Mouse (Mus musculus) intestine, embryonic 15.5 days (tissue): ENCODE results near the gene Plpp3. TPM values are rescaled to one million over a fixed set of nuclear protein-coding genes. Genes with fewer than 3 reads are reported as not detected.

Experiments used
- ATAC-seq: fragments of 200-750 bp; cut with Nextera tagmentation; 2 replicates; pipeline ENCODE4 v1.8.0; 2017; ENCODE audit warnings: moderate TSS enrichment, moderate library complexity
- H3K27ac ChIP-seq: fragments of 300-500 bp; sonication (generic); 2 replicates; pipeline ENCODE4 v1.5.1; 2015; ENCODE audit warnings: mild to moderate bottlenecking, inconsistent platforms
- H3K27me3 ChIP-seq: fragments of 300-500 bp; sonication (generic); replicated peaks from 2 replicates; pipeline ENCODE4 v1.6.1; 2015; ENCODE audit warnings: inconsistent platforms
- H3K36me3 ChIP-seq: fragments of 300-500 bp; sonication (generic); 2 replicates; pipeline ENCODE4 v1.6.1; 2015; ENCODE audit warnings: inconsistent platforms
- H3K4me1 ChIP-seq: fragments of 300-500 bp; sonication (generic); replicated peaks from 2 replicates; pipeline ENCODE4 v1.6.1; 2015; ENCODE audit warnings: inconsistent platforms
- H3K4me2 ChIP-seq: fragments of 300-500 bp; sonication (generic); replicated peaks from 2 replicates; pipeline ENCODE4 v1.6.1; 2015; ENCODE audit warnings: mild to moderate bottlenecking, inconsistent platforms
- H3K4me3 ChIP-seq: fragments of 300-500 bp; sonication (generic); replicated peaks from 2 replicates; pipeline ENCODE4 v1.5.1; 2015; ENCODE audit warnings: inconsistent platforms
- H3K9ac ChIP-seq: fragments of 300-500 bp; sonication (generic); 2 replicates; pipeline ENCODE4 v1.6.1; 2015; ENCODE audit warnings: inconsistent platforms
- H3K9me3 ChIP-seq: fragments of 300-500 bp; sonication (generic); 2 replicates; pipeline ENCODE4 v1.6.1; 2016; ENCODE audit warnings: inconsistent platforms
- WGBS: fragments of 180-500 bp; shearing (Covaris S2); methylation state at CpG from one replicate; pipeline ENCODE4 v1.1.7; 2015; 5-methylcytosine and 5-hydroxymethylcytosine counted together
- polyA plus RNA-seq: library from polyadenylated mRNA; unstranded; fragments of >200 nt; fragmentation: Nextera tagmentation; extraction: Ambion mirVana; gene quantifications from 2 replicates; pipeline ENCODE4 v1.2.1, GENCODE M21; 2015

The Plpp3 gene
- polyA plus RNA-seq, 1 experiment from 2014 or later: 41.2 TPM

DNA sequence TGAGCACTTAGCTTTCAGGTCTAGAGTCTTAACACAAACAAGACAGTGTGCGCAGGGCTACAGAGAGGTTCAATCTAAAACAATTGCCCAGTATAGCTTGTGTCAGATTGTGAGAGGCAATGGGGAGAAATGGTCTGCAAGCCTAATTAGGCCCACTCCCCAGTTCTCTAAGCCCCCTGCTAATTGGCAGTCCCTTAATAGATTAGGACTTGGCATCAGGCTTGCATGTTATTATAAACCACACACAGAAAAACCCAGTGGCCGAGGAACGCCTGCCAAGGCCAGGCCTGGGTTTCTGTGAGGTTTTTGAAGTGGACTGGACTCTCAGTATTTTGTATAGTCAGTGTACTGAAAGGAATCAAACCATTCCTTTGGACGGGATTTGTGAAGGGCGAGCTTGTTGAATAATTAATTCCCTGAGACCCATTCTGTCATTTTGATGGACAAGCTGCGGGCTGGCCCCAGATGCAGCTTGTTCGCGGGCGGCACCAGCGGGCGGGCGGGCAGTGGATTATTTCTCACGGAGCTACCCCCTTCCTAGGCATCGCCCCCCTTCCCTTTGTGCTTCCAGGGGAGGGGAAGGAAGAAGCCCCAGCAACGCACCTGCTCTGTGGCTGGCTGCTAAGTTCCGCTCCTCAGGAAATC lies 24.0 kb downstream of the Plpp3 start:
- Histone ChIP-seq H3K27ac (no peak overlapping the region), H3K4me2 (no peak overlapping the region), H3K9me3 (no peaks in the 10 kb centered on the region), H3K27me3 (no peaks in the 10 kb centered on the region), H3K4me3 (no peak overlapping the region), H3K4me1 (no peaks in the 10 kb centered on the region), H3K9ac (no peak overlapping the region), H3K36me3 (no peaks in the 10 kb centered on the region)
- 68% methylated on average over 16 of the region's 16 CpGs for WGBS
- no peak for ATAC-seq

DNA sequence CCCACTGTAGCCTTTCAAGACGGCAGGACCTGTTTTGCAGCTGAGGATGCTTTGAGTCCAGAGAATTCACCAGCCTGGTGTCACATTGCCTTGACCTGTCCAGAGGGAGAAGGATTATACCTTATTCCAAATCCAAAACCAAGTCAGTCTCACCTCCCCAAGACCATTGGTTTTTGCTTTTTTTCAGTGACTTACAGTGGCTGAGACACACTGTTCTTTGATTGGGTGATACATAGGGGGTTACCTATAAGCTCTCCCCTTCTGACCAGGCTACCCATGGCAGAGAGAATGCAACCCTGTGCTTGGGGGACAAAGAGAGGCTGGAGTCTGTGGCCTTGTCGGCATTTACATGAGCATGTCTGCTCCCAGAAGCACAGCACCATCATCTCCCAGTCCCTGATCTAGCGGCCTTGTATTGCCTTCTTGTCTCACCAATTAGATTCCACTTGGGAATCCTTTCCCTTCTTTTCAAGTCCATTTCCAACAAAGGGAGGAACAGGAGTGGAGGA lies 24.6 kb downstream of the Plpp3 start:
- Histone ChIP-seq H3K4me3 (no peak overlapping the region), H3K4me1 (no peaks in the 10 kb centered on the region), H3K27ac (no peak overlapping the region), H3K9ac (no peak overlapping the region), H3K36me3 (no peaks in the 10 kb centered on the region), H3K9me3 (no peaks in the 10 kb centered on the region), H3K27me3 (no peaks in the 10 kb centered on the region), H3K4me2 (no peak overlapping the region)
- WGBS: 71% methylated on average over 3 of the region's 3 CpGs
- ATAC-seq: no peak

DNA sequence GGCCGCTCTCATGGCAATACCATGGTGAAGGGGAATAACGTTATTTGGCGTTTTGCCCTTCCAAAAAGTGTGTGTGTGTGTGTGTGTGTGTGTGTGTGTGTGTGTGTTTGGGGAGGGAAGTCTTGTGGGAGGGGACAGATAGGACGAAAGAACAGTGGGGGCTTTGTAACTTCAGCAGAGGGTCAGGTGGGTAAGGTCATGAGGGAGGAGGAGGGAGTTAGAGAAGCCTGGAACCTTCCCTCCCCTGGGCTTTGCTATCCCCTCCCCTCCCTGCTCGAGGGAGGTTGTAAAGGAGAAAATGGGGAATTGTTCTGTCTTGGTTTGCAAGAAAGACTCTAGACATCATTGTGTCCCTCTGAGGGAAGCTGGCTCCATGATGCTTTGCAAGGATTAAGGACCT lies 25.1 kb downstream of the Plpp3 start:
- Histone ChIP-seq H3K4me3 (no peak overlapping the region), H3K9ac (no peak overlapping the region), H3K9me3 (no peaks in the 10 kb centered on the region), H3K27ac (no peak overlapping the region), H3K36me3 (no peaks in the 10 kb centered on the region), H3K27me3 (no peaks in the 10 kb centered on the region), H3K4me1 (no peaks in the 10 kb centered on the region), H3K4me2 (no peak overlapping the region)
- no peak for ATAC-seq
- WGBS: 82% methylated on average over 5 of the region's 5 CpGs

DNA sequence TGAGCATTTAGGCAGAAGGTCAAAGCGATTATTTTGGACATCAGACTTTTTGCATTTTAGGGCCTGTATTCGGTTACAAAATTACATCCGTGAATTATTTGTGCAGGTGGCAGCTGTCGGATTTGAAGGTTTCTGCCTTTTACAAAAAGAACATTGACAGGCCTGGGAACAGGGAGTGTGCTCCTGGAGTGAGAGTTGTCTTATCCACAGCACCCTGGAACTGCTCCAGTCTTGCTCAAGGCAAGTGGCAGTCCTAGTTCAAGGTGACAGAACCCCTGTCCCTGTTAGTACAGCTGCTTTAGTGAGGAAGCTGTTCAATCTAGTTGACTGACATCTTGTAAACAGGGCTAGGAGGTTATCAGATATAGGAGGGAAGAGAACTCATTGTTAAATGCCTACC lies 27.3 kb downstream of the Plpp3 start:
- H3K4me2 ChIP-seq: no peak overlapping the region

DNA sequence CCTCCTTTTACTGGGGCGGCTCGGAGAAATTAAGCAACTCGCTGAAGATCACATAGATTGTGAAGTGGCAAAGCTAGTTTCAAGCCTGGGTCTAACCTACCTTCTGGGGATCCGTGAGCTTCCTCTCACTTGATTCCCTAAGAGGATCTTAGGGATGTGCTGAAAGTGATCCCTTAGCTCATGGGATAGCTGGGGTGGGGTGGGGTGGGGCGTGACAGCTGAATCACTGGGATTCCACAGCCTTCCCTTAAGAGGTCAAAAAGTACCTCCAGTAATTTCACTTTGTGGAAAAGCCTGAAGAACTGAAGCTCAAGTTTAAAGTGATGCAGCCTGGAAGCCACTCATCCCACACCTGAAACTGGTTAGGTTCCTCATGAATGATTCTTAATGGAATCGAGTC lies 27.8 kb downstream of the Plpp3 start:
- WGBS: 72% methylated on average over 6 of the region's 6 CpGs
- Histone ChIP-seq H3K27ac (no peak overlapping the region), H3K36me3 (no peaks in the 10 kb centered on the region), H3K4me1 (peaks cover 10% of the 10 kb centered on the region; the same call in 1 of the 2 replicates), H3K9ac (no peak overlapping the region), H3K4me2 (no peak overlapping the region), H3K9me3 (no peaks in the 10 kb centered on the region), H3K27me3 (no peaks in the 10 kb centered on the region), H3K4me3 (no peak overlapping the region)
- ATAC-seq: no peak

More for the DNA sequence above, 27.3 kb downstream of the Plpp3 start:
- no peak for ATAC-seq
- H3K36me3 ChIP-seq: no peaks in the 10 kb centered on the region
- 86% methylated on average over 4 of the region's 4 CpGs for WGBS
- no peak overlapping the region for H3K4me3 ChIP-seq
- H3K9ac ChIP-seq: no peak overlapping the region
- no peaks in the 10 kb centered on the region for H3K27me3 ChIP-seq
- H3K27ac ChIP-seq: no peak overlapping the region
- peaks cover 7% of the 10 kb centered on the region; the same call in 1 of the 2 replicates for H3K4me1 ChIP-seq
- H3K9me3 ChIP-seq: no peaks in the 10 kb centered on the region

DNA sequence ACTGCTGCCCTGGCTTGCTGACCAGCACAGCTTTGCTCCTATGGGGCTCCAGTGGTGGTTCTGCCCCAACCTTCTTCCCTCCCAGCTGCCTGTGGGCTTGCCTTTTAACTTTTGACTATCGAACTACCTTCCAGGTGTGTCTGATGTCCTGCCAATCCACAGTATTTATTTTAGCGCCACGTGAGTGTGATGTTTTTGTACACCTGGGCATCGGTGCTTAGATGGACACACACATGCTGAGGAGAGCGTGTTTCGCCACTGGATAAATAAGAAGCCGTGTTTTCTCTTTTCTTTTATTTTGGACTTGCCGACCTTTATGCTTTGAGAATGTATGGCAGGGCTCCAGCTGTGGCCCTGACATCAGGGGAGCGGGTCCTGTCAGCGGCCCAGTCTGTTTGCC lies 29.5 kb downstream of the Plpp3 start:
- no peak for ATAC-seq
- H3K27ac ChIP-seq: no peak overlapping the region
- H3K4me3 ChIP-seq: no peak overlapping the region
- H3K9me3 ChIP-seq: no peaks in the 10 kb centered on the region
- no peaks in the 10 kb centered on the region for H3K27me3 ChIP-seq
- no peaks in the 10 kb centered on the region for H3K36me3 ChIP-seq
- no peak overlapping the region for H3K4me2 ChIP-seq
- H3K4me1 ChIP-seq: peaks cover 27% of the 10 kb centered on the region
- WGBS: 84% methylated on average over 10 of the region's 10 CpGs
- no peak overlapping the region for H3K9ac ChIP-seq

DNA sequence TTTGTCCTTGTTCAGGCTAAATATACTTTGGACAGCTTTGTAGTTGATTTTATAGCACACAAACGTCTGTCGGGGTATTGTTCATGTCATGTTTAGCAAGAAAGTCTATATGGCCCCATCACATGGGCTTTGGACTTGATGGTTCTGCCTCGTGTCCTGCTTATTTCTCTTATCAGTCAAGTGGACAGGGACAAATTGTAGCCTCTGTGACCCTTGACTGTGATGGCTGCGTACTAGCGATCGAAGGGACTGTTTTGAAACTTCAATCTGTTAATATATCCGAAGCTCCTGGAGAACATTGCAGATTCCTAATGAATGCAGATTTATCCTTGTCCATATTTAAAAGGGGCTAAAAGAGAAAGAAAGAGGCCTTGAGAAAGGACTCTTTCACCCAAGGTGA lies 30.7 kb downstream of the Plpp3 start:
- Histone ChIP-seq H3K27me3 (no peaks in the 10 kb centered on the region), H3K4me1 (peaks cover 34% of the 10 kb centered on the region), H3K9ac (no peak overlapping the region), H3K4me3 (no peak overlapping the region), H3K9me3 (no peaks in the 10 kb centered on the region), H3K4me2 (no peak overlapping the region), H3K36me3 (no peaks in the 10 kb centered on the region), H3K27ac (no peak overlapping the region)
- ATAC-seq: no peak
- WGBS: 68% methylated on average over 7 of the region's 7 CpGs

DNA sequence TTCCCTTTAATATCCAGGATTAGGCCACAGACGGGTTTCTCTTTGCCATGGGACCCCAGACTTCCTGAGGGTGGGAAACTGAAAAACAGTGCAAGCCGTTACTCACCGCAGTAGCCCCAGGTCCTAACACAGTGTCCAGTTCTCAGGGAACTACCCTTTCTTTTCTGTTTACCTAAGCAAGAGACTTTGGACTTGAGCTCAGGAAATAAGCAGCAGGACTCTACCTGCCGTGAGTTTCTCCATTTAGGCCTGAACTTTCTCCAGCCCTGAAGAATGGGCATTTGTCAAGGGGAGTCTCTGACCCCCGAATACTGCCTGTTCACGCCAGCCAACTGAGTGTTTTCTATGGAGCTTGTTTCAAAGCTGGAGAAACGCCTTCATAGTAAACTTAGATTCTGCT lies 31.7 kb downstream of the Plpp3 start:
- WGBS: 34% methylated on average over 7 of the region's 7 CpGs
- H3K36me3 ChIP-seq: no peaks in the 10 kb centered on the region
- H3K9ac ChIP-seq: no peak overlapping the region
- H3K4me3 ChIP-seq: no peak overlapping the region
- peak overlapping the region; percentile 36; the same call in 1 of the 2 replicates for H3K27ac ChIP-seq
- peak; percentile 66 for ATAC-seq
- no peaks in the 10 kb centered on the region for H3K9me3 ChIP-seq
- peaks cover 38% of the 10 kb centered on the region for H3K4me1 ChIP-seq
- no peaks in the 10 kb centered on the region for H3K27me3 ChIP-seq
- no peak overlapping the region; the same call in 1 of the 2 replicates for H3K4me2 ChIP-seq

DNA sequence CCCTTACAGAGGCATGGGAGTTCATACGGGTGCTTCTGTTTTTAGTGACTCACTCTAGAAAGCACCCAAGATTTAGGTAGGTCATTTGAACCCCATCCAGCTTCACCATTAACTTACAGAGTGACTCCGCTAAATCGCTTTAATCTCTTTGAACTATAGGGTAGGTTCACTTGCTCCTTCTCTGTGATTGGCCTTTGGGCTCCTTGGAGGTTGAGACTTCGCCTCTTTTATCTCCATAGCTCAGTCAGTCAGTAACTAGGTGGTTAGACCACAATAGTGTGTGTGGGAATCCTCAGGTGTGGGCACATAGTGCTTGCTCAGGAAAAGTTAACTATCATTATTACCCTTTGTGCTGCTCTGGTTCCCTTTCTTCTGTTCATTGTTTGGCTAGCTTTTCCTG lies 33.7 kb downstream of the Plpp3 start:
- peak; percentile 85 for ATAC-seq
- Histone ChIP-seq H3K9me3 (no peaks in the 10 kb centered on the region), H3K4me2 (no peak overlapping the region), H3K27me3 (no peaks in the 10 kb centered on the region), H3K27ac (peak overlapping the region; percentile 15; the same call in 1 of the 2 replicates), H3K9ac (no peak overlapping the region), H3K36me3 (no peaks in the 10 kb centered on the region), H3K4me3 (no peak overlapping the region), H3K4me1 (peaks cover 38% of the 10 kb centered on the region)
- 56% methylated on average over 4 of the region's 4 CpGs for WGBS

DNA sequence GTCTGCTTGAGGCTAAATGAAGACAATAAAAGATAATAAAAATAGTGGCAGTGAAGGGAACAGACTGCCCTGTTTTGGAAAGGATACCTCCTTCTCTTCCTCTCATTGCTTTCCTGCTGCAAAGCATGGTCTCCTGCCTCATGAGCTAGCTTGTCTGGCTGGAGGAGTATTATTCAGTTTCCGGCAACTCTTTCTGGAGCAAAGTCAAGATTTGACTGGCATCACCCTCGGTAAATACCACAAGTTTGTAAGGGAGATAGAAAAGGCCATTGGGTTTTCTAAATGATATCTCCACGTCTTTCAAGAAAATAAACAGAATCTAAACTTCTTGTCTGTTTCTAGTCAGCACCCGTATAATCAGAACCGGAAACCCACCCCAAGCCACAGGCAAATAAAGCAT lies 34.4 kb downstream of the Plpp3 start:
- no peaks in the 10 kb centered on the region for H3K9me3 ChIP-seq
- H3K9ac ChIP-seq: no peak overlapping the region
- H3K4me2 ChIP-seq: no peak overlapping the region
- H3K4me3 ChIP-seq: no peak overlapping the region
- H3K27me3 ChIP-seq: no peaks in the 10 kb centered on the region
- WGBS: 36% methylated on average over 5 of the region's 5 CpGs
- H3K36me3 ChIP-seq: no peaks in the 10 kb centered on the region
- ATAC-seq: no peak
- peak overlapping the region; percentile 15; the same call in 1 of the 2 replicates for H3K27ac ChIP-seq
- H3K4me1 ChIP-seq: peaks cover 41% of the 10 kb centered on the region

DNA sequence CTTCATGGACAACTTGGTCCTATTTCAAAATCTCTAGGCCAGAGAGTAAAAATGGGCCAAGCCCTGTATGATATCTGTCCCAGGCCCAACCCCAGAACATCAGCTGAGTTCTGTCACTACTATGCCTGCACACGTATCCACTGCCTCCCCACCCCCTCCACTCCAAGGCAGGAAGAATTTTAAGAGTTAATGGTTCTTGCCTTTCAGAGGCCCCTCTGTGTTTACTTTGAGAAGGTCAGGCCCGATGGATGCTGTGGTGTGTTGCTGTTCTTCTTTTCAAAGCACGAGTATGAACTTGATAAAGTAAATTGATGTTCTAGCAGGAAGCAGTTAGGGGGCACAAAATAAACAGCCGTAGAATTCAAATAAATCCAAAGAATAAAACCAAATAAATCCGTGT lies 35.5 kb downstream of the Plpp3 start:
- no peak for ATAC-seq

DNA sequence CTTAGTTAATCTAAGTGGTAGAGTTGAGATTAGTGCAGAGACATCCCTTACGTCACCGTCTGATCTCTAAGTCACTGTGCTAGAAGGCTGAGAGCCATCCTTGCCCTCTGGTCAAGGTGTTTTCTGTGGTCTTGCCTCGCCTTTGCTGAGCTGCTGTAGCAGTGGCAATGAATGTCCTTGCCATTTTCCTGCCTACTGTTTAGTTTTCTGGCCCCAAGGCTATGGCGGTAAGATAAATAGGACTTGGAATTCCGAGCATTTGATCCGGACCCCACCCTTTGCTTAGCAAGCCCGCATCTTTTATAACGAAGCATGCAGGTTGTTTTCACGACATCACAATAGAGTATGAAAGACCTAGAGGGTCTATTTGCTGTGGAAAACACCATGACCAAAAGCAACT lies 38.1 kb downstream of the Plpp3 start:
- H3K9ac ChIP-seq: no peak overlapping the region
- H3K4me1 ChIP-seq: peaks cover 28% of the 10 kb centered on the region
- no peaks in the 10 kb centered on the region for H3K9me3 ChIP-seq
- no peaks in the 10 kb centered on the region for H3K36me3 ChIP-seq
- no peaks in the 10 kb centered on the region for H3K27me3 ChIP-seq
- no peak overlapping the region for H3K4me3 ChIP-seq
- ATAC-seq: no peak
- WGBS: 70% methylated on average over 9 of the region's 9 CpGs
- H3K4me2 ChIP-seq: no peak overlapping the region
- no peak overlapping the region for H3K27ac ChIP-seq

More for the DNA sequence above, 35.5 kb downstream of the Plpp3 start:
- WGBS: 5% methylated on average over 5 of the region's 5 CpGs
- peaks cover 41% of the 10 kb centered on the region for H3K4me1 ChIP-seq
- no peak overlapping the region for H3K4me3 ChIP-seq
- H3K27ac ChIP-seq: no peak overlapping the region
- H3K27me3 ChIP-seq: no peaks in the 10 kb centered on the region
- H3K9me3 ChIP-seq: no peaks in the 10 kb centered on the region
- no peaks in the 10 kb centered on the region for H3K36me3 ChIP-seq
- H3K9ac ChIP-seq: no peak overlapping the region
- H3K4me2 ChIP-seq: no peak overlapping the region

DNA sequence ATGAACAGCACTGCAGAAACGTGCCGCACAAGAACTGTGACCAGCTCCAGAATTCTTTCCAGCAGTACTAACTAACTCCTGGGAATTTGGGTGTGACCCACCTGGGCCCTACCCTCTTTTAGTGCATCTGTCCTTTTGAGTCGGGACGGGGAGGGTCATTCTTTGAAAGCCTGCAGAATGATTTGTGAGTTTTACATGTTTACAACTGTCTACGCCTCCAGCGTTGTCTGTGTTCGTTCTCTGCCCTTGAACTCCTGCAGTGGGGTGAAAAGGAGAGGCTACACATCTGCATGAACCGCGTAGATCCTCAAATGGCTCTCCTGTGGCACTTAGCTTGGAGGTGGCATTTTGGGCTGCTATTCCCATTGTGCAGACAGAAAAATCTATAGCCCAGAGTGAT lies 39.0 kb downstream of the Plpp3 start:
- no peak overlapping the region for H3K4me2 ChIP-seq
- no peaks in the 10 kb centered on the region for H3K27me3 ChIP-seq
- ATAC-seq: peak; percentile 42
- 47% methylated on average over 9 of the region's 9 CpGs for WGBS
- no peak overlapping the region for H3K9ac ChIP-seq
- no peaks in the 10 kb centered on the region for H3K9me3 ChIP-seq
- H3K4me1 ChIP-seq: peaks cover 22% of the 10 kb centered on the region
- H3K4me3 ChIP-seq: no peak overlapping the region
- H3K27ac ChIP-seq: peak overlapping the region; percentile 48; the same call in 1 of the 2 replicates
- H3K36me3 ChIP-seq: no peaks in the 10 kb centered on the region
